Comparison of ENCODE assay signal across 11 mouse cellular contexts in genomic region chr5:108678296-108678854, GRCm38 (mm10). TPM values are rescaled to one million over a fixed set of nuclear protein-coding genes. Genes with fewer than 3 reads are reported as not detected.
DNase-seq lines count a peak whose midpoint lies in the region; ATAC-seq and TF ChIP-seq lines count a peak whose summit lies in the region.
"Had no signal": no experiment of that assay in that cellular context is flagged by ENCODE, and none has a peak within 500 bp of the region (broad histone marks: within the 10 kb centered on the region; RNA-seq: fewer than 3 reads in every experiment).

No protein-coding gene starts in this region.

- TF ChIP-seq CTCF in cerebellum, adult 2 months (IDR thresholded peaks at IDR 0.05; ENCODE audit: borderline replicate concordance, insufficient read depth, low read depth, low read length): no peak

- no peaks in the 10 kb centered on the region for H3K9me3 ChIP-seq in kidney, embryonic 14.5 days (ENCODE audit: control insufficient read depth, low read length)
- no peaks in the 10 kb centered on the region for H3K9me3 ChIP-seq in neural tube, embryonic 15.5 days (replicated peaks)
- H3K9me3 ChIP-seq: heart, embryonic 15.5 days; hindbrain, embryonic 12.5 days had no signal

- H3K4me3 ChIP-seq in cerebellum, adult 2 months (replicated peaks; ENCODE audit: insufficient read depth, low read depth, low read length): no peak overlapping the region
- no peak overlapping the region for H3K4me3 ChIP-seq in kidney, embryonic 14.5 days (ENCODE audit: low read length)
- H3K4me3 ChIP-seq in neural tube, embryonic 15.5 days (replicated peaks): no peak overlapping the region

- 0 out of 2 replicates have a peak overlapping the region, but pooled peaks have one; percentile 12 for H3K27ac ChIP-seq in cerebellum, adult 2 months (ENCODE audit: insufficient read depth, low read length)
- H3K27ac ChIP-seq in kidney, embryonic 14.5 days (ENCODE audit: low read depth, low read length): no peak overlapping the region
- peak overlapping the region; percentile 90; the same call in 1 of the 2 replicates for H3K27ac ChIP-seq in neural tube, embryonic 15.5 days (replicated peaks)

- no peaks in the 10 kb centered on the region for H3K27me3 ChIP-seq in cerebellum, adult 2 months (ENCODE audit: control insufficient read depth, insufficient read depth, low read length)
- H3K27me3 ChIP-seq in kidney, embryonic 14.5 days (ENCODE audit: control insufficient read depth, insufficient read depth, low read length): no peaks in the 10 kb centered on the region
- H3K27me3 ChIP-seq in neural tube, embryonic 15.5 days (replicated peaks): no peaks in the 10 kb centered on the region
- H3K27me3 ChIP-seq: heart, embryonic 15.5 days; hindbrain, embryonic 12.5 days had no signal

- DNase-seq in cerebellum, adult 2 months: peak in 1 of 2 experiments; percentile 51
- DNase-seq in cerebellum, adult 9-10 months: no peak
- peak; percentile 66 for DNase-seq in kidney, adult 11 months
- no peak for DNase-seq in neural tube, embryonic 10.5 days (ENCODE audit: extremely low spot score, low spot score)
- no peak for DNase-seq in adrenal gland, postnatal 36 days
- no peak for DNase-seq in lung, postnatal 14 days
- DNase-seq: spleen, adult 18-20 months had no signal

- ATAC-seq in kidney, embryonic 14.5 days (ENCODE audit: low FRiP score, low TSS enrichment): no peak
- ATAC-seq in neural tube, embryonic 15.5 days (ENCODE audit: low FRiP score): no peak

- no peak overlapping the region for H3K9ac ChIP-seq in kidney, embryonic 14.5 days (ENCODE audit: low read depth, low read length)
- H3K9ac ChIP-seq in neural tube, embryonic 15.5 days (replicated peaks): no peak overlapping the region

- H3K4me2 ChIP-seq in kidney, embryonic 14.5 days (replicated peaks; ENCODE audit: low read depth, low read length): no peak overlapping the region
- no peak overlapping the region for H3K4me2 ChIP-seq in neural tube, embryonic 15.5 days

- peaks cover 14% of the 10 kb centered on the region for H3K4me1 ChIP-seq in cerebellum, adult 2 months (ENCODE audit: control insufficient read depth, insufficient read depth, low read length)
- H3K4me1 ChIP-seq in kidney, embryonic 14.5 days (ENCODE audit: control insufficient read depth, insufficient read depth, low read length): peaks cover 2% of the 10 kb centered on the region; the same call in 1 of the 2 replicates
- peaks cover 15% of the 10 kb centered on the region for H3K4me1 ChIP-seq in neural tube, embryonic 15.5 days

- no peaks in the 10 kb centered on the region for H3K36me3 ChIP-seq in kidney, embryonic 14.5 days (ENCODE audit: control insufficient read depth, insufficient read depth, low read length)
- H3K36me3 ChIP-seq in neural tube, embryonic 15.5 days: peaks cover 2% of the 10 kb centered on the region; the same call in 1 of the 2 replicates
- H3K36me3 ChIP-seq: heart, embryonic 15.5 days; hindbrain, embryonic 12.5 days had no signal

- WGBS in cerebellum, adult 2 months: 85% methylated on average over 6 of the region's 6 CpGs
- WGBS in kidney, embryonic 14.5 days: 93% methylated on average over 6 of the region's 6 CpGs
- 90% methylated on average over 6 of the region's 6 CpGs for WGBS in neural tube, embryonic 15.5 days

- TF ChIP-seq POLR2A in cerebellum, adult 2 months (IDR thresholded peaks at IDR 0.05; ENCODE audit: borderline replicate concordance, insufficient read depth, low read length): no peak

RNA-seq across cellular contexts. Expression of gene Slc26a1, which starts 3.0 kb away (rescaled TPM):
- polyA plus RNA-seq in cerebellum, adult 2 months (2012; rRNA removed): 1.7 and 1.9 TPM in 2 replicates
- polyA plus RNA-seq in kidney, embryonic 14.5 days (2014; fragmentation: Nextera tagmentation; extraction: Ambion mirVana): 0.80 and 1.5 TPM in 2 replicates
- polyA plus RNA-seq in neural tube, embryonic 15.5 days (2015; fragmentation: Nextera tagmentation; extraction: Ambion mirVana): 2.6 TPM in 2 replicates
- total RNA-seq in adrenal gland, postnatal 36 days (2021): under 1 TPM in 1 of 2 experiments, not detected in 1; 0.30 TPM

RNA-seq across cellular contexts. Expression of gene Dgkq, which starts 8.9 kb away (rescaled TPM):
- 89.1 and 91.8 TPM in 2 replicates for polyA plus RNA-seq in cerebellum, adult 2 months (2012; rRNA removed)
- polyA plus RNA-seq in kidney, embryonic 14.5 days (2014; fragmentation: Nextera tagmentation; extraction: Ambion mirVana): 5.0 and 9.1 TPM in 2 replicates
- 25.2 and 33.9 TPM in 2 replicates for polyA plus RNA-seq in neural tube, embryonic 15.5 days (2015; fragmentation: Nextera tagmentation; extraction: Ambion mirVana)
- 10 to 100 TPM; 17.4 to 18.7 TPM for total RNA-seq in adrenal gland, postnatal 36 days (2021)

RNA-seq across cellular contexts. Expression of gene Fgfrl1, which starts 13.8 kb away (rescaled TPM):
- polyA plus RNA-seq in cerebellum, adult 2 months (2012; rRNA removed): 30.6 and 35.8 TPM in 2 replicates
- 24.0 and 32.7 TPM in 2 replicates for polyA plus RNA-seq in kidney, embryonic 14.5 days (2014; fragmentation: Nextera tagmentation; extraction: Ambion mirVana)
- polyA plus RNA-seq in neural tube, embryonic 15.5 days (2015; fragmentation: Nextera tagmentation; extraction: Ambion mirVana): 7.8 and 10.9 TPM in 2 replicates
- total RNA-seq in adrenal gland, postnatal 36 days (2021): 10 to 100 TPM; 45.8 to 47.5 TPM

RNA-seq across cellular contexts. Expression of gene Idua, which starts 18.2 kb away (rescaled TPM):
- 29.0 and 37.8 TPM in 2 replicates for polyA plus RNA-seq in cerebellum, adult 2 months (2012; rRNA removed)
- polyA plus RNA-seq in kidney, embryonic 14.5 days (2014; fragmentation: Nextera tagmentation; extraction: Ambion mirVana): 11.0 and 11.3 TPM in 2 replicates
- polyA plus RNA-seq in neural tube, embryonic 15.5 days (2015; fragmentation: Nextera tagmentation; extraction: Ambion mirVana): 11.4 and 11.7 TPM in 2 replicates
- total RNA-seq in adrenal gland, postnatal 36 days (2021): 10 to 100 TPM; 14.0 to 16.0 TPM

RNA-seq across cellular contexts. Expression of gene Tmem175, which starts 48.8 kb away (rescaled TPM):
- 50.8 and 52.4 TPM in 2 replicates for polyA plus RNA-seq in cerebellum, adult 2 months (2012; rRNA removed)
- 23.0 and 29.0 TPM in 2 replicates for polyA plus RNA-seq in kidney, embryonic 14.5 days (2014; fragmentation: Nextera tagmentation; extraction: Ambion mirVana)
- polyA plus RNA-seq in neural tube, embryonic 15.5 days (2015; fragmentation: Nextera tagmentation; extraction: Ambion mirVana): 24.0 and 28.9 TPM in 2 replicates
- total RNA-seq in adrenal gland, postnatal 36 days (2021): 10 to 100 TPM; 21.2 to 31.3 TPM
